Mouse (Mus musculus) CD4-positive, CD25-positive, alpha-beta regulatory T cell, adult 9 weeks (primary cell): ENCODE data around the gene Mrps24. TPM values are rescaled to one million over a fixed set of nuclear protein-coding genes. Genes with fewer than 3 reads are reported as not detected.

ENCODE experiments used
- polyA plus RNA-seq: library from polyadenylated mRNA; unstranded; fragments of 100-300 nt; shearing (Covaris generic); gene quantifications from one replicate; pipeline ENCODE4 v1.2.1, GENCODE M21; 2017

Gene Mrps24
- polyA plus RNA-seq = 28.5 TPM

GRCm38 (mm10) chr11:5715630-5716105, at the start of gene Mrps24:
Gene Mrps24 (minus strand): TSS chr11:5715680.

GRCm38 (mm10) chr11:5761820-5762632, 46.5 kb upstream of the Mrps24 start, which contains the start of gene Urgcp:
Gene Urgcp (minus strand): TSS chr11:5762376.

Other genes starting within 250 kb of the Mrps24 start
- gene Xbp1, start 195.0 kb downstream of the Mrps24 start, polyA plus RNA-seq = 32.3 TPM
- 3.8 TPM for gene Ccdc117, start 173.5 kb downstream of the Mrps24 start, polyA plus RNA-seq
- not detected for gene Ankrd36, start 146.0 kb downstream of the Mrps24 start, polyA plus RNA-seq
- gene Urgcp, start 46.7 kb upstream of the Mrps24 start, polyA plus RNA-seq = 31.4 TPM
- gene Dbnl, start 72.8 kb upstream of the Mrps24 start, polyA plus RNA-seq = 299 TPM
- 5.2 TPM for gene Pgam2, start 88.1 kb upstream of the Mrps24 start, polyA plus RNA-seq
- gene Polm, start 122.3 kb upstream of the Mrps24 start, polyA plus RNA-seq = 32.6 TPM
- gene Aebp1, start 146.3 kb upstream of the Mrps24 start, polyA plus RNA-seq = 0.50 TPM
- 80.4 TPM for gene Pold2, start 162.6 kb upstream of the Mrps24 start, polyA plus RNA-seq
- gene Myl7, start 183.1 kb upstream of the Mrps24 start, polyA plus RNA-seq = not detected
- not detected for gene Gck, start 234.4 kb upstream of the Mrps24 start, polyA plus RNA-seq
- gene Ykt6, start 240.0 kb upstream of the Mrps24 start, polyA plus RNA-seq = 64.5 TPM